In the genomic region with DNA sequence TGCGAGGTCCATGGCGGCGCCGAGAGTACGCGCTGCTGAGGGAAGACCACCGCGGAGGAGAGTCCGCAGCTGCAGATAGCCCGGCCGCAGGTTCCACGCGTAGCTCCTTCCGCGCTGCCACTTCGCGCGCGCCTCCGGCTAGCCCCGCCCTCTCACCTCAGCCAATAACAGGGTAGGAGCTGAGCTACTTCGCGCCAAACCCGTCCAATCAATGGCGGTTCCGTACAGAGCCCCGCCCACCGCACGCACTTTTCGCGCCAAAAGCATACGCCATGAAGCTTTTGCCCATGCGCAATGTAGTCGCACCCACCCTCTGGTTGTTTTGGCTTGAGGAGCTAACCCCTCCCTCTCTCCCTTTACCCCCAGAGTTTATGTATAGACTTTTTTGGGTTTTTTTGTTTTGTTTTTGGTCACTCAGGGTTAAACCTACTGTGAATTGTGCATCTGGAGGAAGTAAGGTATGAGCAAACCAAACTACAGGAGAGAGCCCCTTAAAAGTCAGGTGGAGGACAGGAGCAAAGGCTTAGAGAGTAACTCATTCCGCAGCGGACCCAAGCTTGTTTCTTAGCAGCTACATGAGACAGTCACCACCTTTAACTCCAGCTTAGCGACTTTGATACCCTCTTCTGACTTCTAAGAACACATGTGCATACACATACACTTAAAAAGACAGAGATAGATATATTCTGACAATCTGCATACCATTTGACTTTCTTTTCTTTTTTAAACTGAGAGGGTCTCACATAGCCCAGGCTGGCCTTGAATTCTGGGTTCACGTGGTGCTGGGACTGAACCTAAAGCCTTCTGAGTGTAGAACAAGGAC, we compare ENCODE assay signal across 8 mouse cellular contexts. TPM values are rescaled to one million over a fixed set of nuclear protein-coding genes. Genes with fewer than 3 reads are reported as not detected.
DNase-seq lines count a peak whose midpoint lies in the region; ATAC-seq and TF ChIP-seq lines count a peak whose summit lies in the region.

A gene (minus strand): TSS at position 111 of the 823 bp plus-strand sequence.

- DNase-seq in Patski (ENCODE audit: low read depth, low spot score), result peak; percentile 50
- DNase-seq in cerebellum, postnatal 14 days, result peak; percentile 94
- peak; percentile 90 to 94 for DNase-seq in frontal cortex, postnatal 14 days (ENCODE audit: low spot score in 2 of 2)
- DNase-seq in layer of hippocampus, postnatal 25 days (ENCODE audit: extremely low spot score in 1 of 2, low spot score in 1 of 2), result peak; percentile 72 to 85
- peak; percentile 97 for DNase-seq in lung, postnatal 25 days (ENCODE audit: low spot score)
- peak; percentile 97 for DNase-seq in retina, embryonic 14.5 days (ENCODE audit: low spot score)
- DNase-seq in thymus, postnatal 4 days, result peak; percentile 98

- WGBS in hindbrain, embryonic 13.5 days, result 3% methylated on average over 34 of the region's 38 CpGs

- H3K4me2 ChIP-seq in hindbrain, embryonic 13.5 days, result peak within 1 kb of the TSS; percentile 78

- CTCF ChIA-PET in Patski (lab: Charles Lee), result interaction anchor here (1.4 to 2.3 kb wide), 4 partner anchors 9 to 102 kb away, joined by 3 to 15 read pairs (median 4); no protein-coding TSS in a partner anchor

- H3K4me1 ChIP-seq in hindbrain, embryonic 13.5 days (replicated peaks), result peaks cover 24% of the 10 kb centered on the region

- POLR2A ChIA-PET in Patski (lab: Charles Lee), result interaction anchor here (0.7 kb wide), 1 partner anchor 47 kb away, joined by 5 read pairs; no protein-coding TSS in a partner anchor

- peak within 1 kb of the TSS; percentile 74 for H3K27ac ChIP-seq in hindbrain, embryonic 13.5 days

- no peaks in the 10 kb centered on the region for H3K9me3 ChIP-seq in hindbrain, embryonic 13.5 days

- no peaks in the 10 kb centered on the region for H3K27me3 ChIP-seq in Patski
- no peaks in the 10 kb centered on the region for H3K27me3 ChIP-seq in hindbrain, embryonic 13.5 days

- in situ Hi-C loops in Patski (cut with MboI; ENCODE audit: low pct_unique_long_range_greater_than_20kb), result no loop called here

- TF ChIP-seq CTCF in Patski (IDR thresholded peaks at IDR 0.05), result no peak

- H3K9ac ChIP-seq in hindbrain, embryonic 13.5 days, result peak within 1 kb of the TSS; percentile 75

- H3K4me3 ChIP-seq in hindbrain, embryonic 13.5 days, result peak within 1 kb of the TSS; percentile 87

- ATAC-seq in Patski, result peak; percentile 96
- ATAC-seq in hindbrain, embryonic 13.5 days (ENCODE audit: low FRiP score), result peak; percentile 99

- H3K36me3 ChIP-seq in hindbrain, embryonic 13.5 days, result peaks cover 24% of the 10 kb centered on the region

RNA-seq across cellular contexts. Expression of the gene that starts here (rescaled TPM):
- polyA plus RNA-seq in Patski (2021), result 73.5 TPM
- polyA plus RNA-seq in hindbrain, embryonic 13.5 days (2015; fragmentation: Nextera tagmentation; extraction: Ambion mirVana), result 78.7 and 81.3 TPM in 2 replicates
- 10 to 100 TPM; 16.6 to 17.5 TPM for total RNA-seq in layer of hippocampus, postnatal 25 days (2021)

Comparison
In these comparisons a context has a peak if more than half of its experiments do, and no peak if none do; other contexts are left out.
1. Peak in every context shown above with its lines: DNase-seq, ATAC-seq, H3K4me3 ChIP-seq and H3K27ac ChIP-seq.